Mouse (Mus musculus) CH12.LX (cell line): Measurements from ENCODE around the gene Atp11b.

Experiments
- CHD1 ChIP-seq: IDR thresholded peaks from 2 replicates; pipeline ENCODE4 v1.6.1; 2012; ENCODE audit warnings: low read depth, low read length, improper control_type of control experiment, inconsistent platforms
- CHD2 ChIP-seq: IDR thresholded peaks from 2 replicates; pipeline ENCODE4 v1.6.1; 2011; ENCODE audit warnings: low read length, improper control_type of control experiment
- CTCF ChIP-seq, 2 experiments: IDR thresholded peaks in 1 of 2; conservative IDR thresholded peaks in 1 of 2; 2 replicates each; pipeline ENCODE4 v1.5.1; 2011 to 2012; ENCODE audit warnings: low read depth in 2 of 2, low read length in 2 of 2, improper control_type of control experiment in 1 of 2, inconsistent platforms in 1 of 2, mild to moderate bottlenecking in 1 of 2, moderate library complexity in 1 of 2
- EP300 ChIP-seq: IDR thresholded peaks from 2 replicates; pipeline ENCODE4 v1.6.1; 2011; ENCODE audit warnings: low read length, improper control_type of control experiment
- HCFC1 ChIP-seq: IDR thresholded peaks from 2 replicates; pipeline ENCODE4 v1.6.1; 2012; ENCODE audit warnings: low read depth, mild to moderate bottlenecking, inconsistent platforms, low read length, improper control_type of control experiment
- MYC ChIP-seq: IDR thresholded peaks from 2 replicates; pipeline ENCODE4 v1.6.1; 2011; ENCODE audit warnings: low read depth, mild to moderate bottlenecking, improper control_type of control experiment, low read length
- POLR2A ChIP-seq: IDR thresholded peaks from 2 replicates; pipeline ENCODE4 v1.6.1; 2011; ENCODE audit warnings: low read depth, mild to moderate bottlenecking, improper control_type of control experiment, low read length
- SMC3 ChIP-seq: IDR thresholded peaks from 2 replicates; pipeline ENCODE4 v1.6.1; 2011; ENCODE audit warnings: low read depth, low read length, improper control_type of control experiment
- USF1 ChIP-seq: IDR thresholded peaks from 2 replicates; pipeline ENCODE4 v1.6.1; 2014; ENCODE audit warnings: low read depth, mild to moderate bottlenecking, inconsistent platforms, low read length, improper control_type of control experiment
- ZKSCAN1 ChIP-seq: IDR thresholded peaks from 2 replicates; pipeline ENCODE4 v1.6.1; 2012; ENCODE audit warnings: low read depth, inconsistent platforms, low read length, improper control_type of control experiment, borderline replicate concordance

DNA sequence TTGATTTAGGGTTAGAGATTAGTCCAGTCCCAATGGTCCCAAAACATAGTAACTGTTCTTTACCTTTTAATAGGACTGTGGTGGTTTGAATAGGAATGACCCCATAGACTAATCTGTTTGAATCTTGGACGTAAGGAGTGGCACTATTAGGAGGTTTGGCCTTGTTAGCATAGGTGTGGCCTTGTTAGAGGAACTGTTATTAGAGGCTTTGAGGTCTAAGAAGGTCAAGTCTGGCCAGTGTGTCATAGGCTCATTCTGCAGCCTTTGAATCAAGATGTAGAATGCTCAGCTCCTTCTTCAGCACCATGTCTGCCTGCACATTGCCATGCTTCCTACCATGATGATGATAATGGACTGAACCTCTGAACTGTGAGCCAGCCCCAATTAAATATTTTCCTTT is 27.0 kb upstream of the Atp11b start:
- no peak for TF ChIP-seq CTCF (conservative IDR thresholded peaks at IDR 0.05 in 1 of 2, IDR thresholded peaks at IDR 0.05 in 1 of 2; ENCODE audit: low read depth in 2 of 2, low read length in 2 of 2)
- no peak for TF ChIP-seq CHD1
- TF ChIP-seq POLR2A = no peak
- TF ChIP-seq CHD2 = no peak
- TF ChIP-seq SMC3 = no peak
- TF ChIP-seq USF1 = no peak
- TF ChIP-seq HCFC1 = no peak
- no peak for TF ChIP-seq EP300
- no peak for TF ChIP-seq ZKSCAN1
- TF ChIP-seq MYC = no peak
